Mouse (Mus musculus) CH12.LX (cell line): ENCODE results near the gene AC141477.1.

Source experiments
- CHD2 ChIP-seq: IDR thresholded peaks from 2 replicates; pipeline ENCODE4 v1.6.1; 2011; ENCODE audit warnings: low read length, improper control_type of control experiment
- CTCF ChIP-seq, 2 experiments: IDR thresholded peaks in 1 of 2; conservative IDR thresholded peaks in 1 of 2; 2 replicates each; pipeline ENCODE4 v1.5.1; 2011 to 2012; ENCODE audit warnings: low read depth in 2 of 2, low read length in 2 of 2, improper control_type of control experiment in 1 of 2, inconsistent platforms in 1 of 2, mild to moderate bottlenecking in 1 of 2, moderate library complexity in 1 of 2
- E2F4 ChIP-seq: IDR thresholded peaks from 2 replicates; pipeline ENCODE4 v1.6.1; 2011; ENCODE audit warnings: low read depth, low read length, improper control_type of control experiment; ENCODE audit not compliant: insufficient replicate concordance
- EP300 ChIP-seq: IDR thresholded peaks from 2 replicates; pipeline ENCODE4 v1.6.1; 2011; ENCODE audit warnings: low read length, improper control_type of control experiment
- ETS1 ChIP-seq: conservative IDR thresholded peaks from 2 replicates; pipeline ENCODE4 v1.6.1; 2012; ENCODE audit warnings: low read depth, mild to moderate bottlenecking, inconsistent platforms, low read length, improper control_type of control experiment, moderate library complexity
- JUND ChIP-seq: conservative IDR thresholded peaks from 2 replicates; pipeline ENCODE4 v1.6.1; 2011; ENCODE audit warnings: low read depth, low read length, improper control_type of control experiment
- MAZ ChIP-seq: IDR thresholded peaks from 2 replicates; pipeline ENCODE4 v1.6.1; 2012; ENCODE audit warnings: low read depth, mild to moderate bottlenecking, inconsistent platforms, low read length, improper control_type of control experiment, moderate library complexity
- MEF2A ChIP-seq: IDR thresholded peaks from 2 replicates; pipeline ENCODE4 v1.6.1; 2014; ENCODE audit warnings: low read depth, mild to moderate bottlenecking, inconsistent platforms, low read length, improper control_type of control experiment, borderline replicate concordance
- POLR2A ChIP-seq: IDR thresholded peaks from 2 replicates; pipeline ENCODE4 v1.6.1; 2011; ENCODE audit warnings: low read depth, mild to moderate bottlenecking, improper control_type of control experiment, low read length
- RAD21 ChIP-seq: IDR thresholded peaks from 2 replicates; pipeline ENCODE4 v1.6.1; 2011; ENCODE audit warnings: low read depth, mild to moderate bottlenecking, low read length, improper control_type of control experiment, moderate library complexity

DNA sequence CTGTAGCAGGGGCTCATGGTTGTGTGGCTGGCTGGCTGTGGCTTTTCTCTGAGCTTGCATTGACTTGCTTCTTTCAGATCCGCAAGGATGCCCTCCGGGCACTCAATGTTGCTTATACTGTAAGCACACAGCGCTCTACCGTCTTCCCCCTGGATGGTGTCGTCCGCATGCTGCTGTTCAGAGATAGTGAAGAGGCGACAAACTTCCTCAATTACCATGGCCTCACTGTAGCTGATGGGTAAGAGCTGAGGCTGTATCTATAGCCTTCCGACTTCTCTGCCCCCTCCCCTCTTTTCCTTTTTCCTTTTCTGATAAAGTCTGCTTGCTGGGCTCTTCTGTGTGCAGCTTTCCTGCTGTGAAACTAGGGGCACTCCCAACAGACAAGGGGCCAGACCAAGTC is 48.0 kb upstream of the AC141477.1 start:
- TF ChIP-seq E2F4 (no peak), CTCF (conservative IDR thresholded peaks at IDR 0.05 in 1 of 2, IDR thresholded peaks at IDR 0.05 in 1 of 2; ENCODE audit: low read depth in 2 of 2, low read length in 2 of 2) (no peak), ETS1 (no peak), CHD2 (no peak), EP300 (no peak), MAZ (no peak), POLR2A (no peak), MEF2A (no peak), JUND (no peak), RAD21 (no peak)
